Mouse (Mus musculus): ENCODE data around the gene Apol9b.
A peak's percentile ranks its signal among the peaks of the same experiment; 100 is the strongest.

Gene Apol9b

GRCm38 (mm10) chr15:77746326-77746725, 17.5 kb downstream of the Apol9b start:
- no peak for DNase-seq (ENCODE audit: low read depth)

- no peak for DNase-seq (ENCODE audit: low read depth)
Measured at GRCm38 (mm10) chr15:77748414-77748813, 19.6 kb downstream of the Apol9b start.

GRCm38 (mm10) chr15:77749717-77750116, 20.9 kb downstream of the Apol9b start:
- no peak for DNase-seq (ENCODE audit: low read depth)

- DNase-seq (ENCODE audit: low read depth), result peak; percentile 26
Measured at GRCm38 (mm10) chr15:77750461-77750860, 21.6 kb downstream of the Apol9b start.

- no peak for DNase-seq (ENCODE audit: low read depth)
Measured at GRCm38 (mm10) chr15:77752443-77752842, 23.6 kb downstream of the Apol9b start.

GRCm38 (mm10) chr15:77755132-77755531, 26.3 kb downstream of the Apol9b start:
- DNase-seq (ENCODE audit: low read depth), result no peak

GRCm38 (mm10) chr15:77756081-77756480, 27.2 kb downstream of the Apol9b start:
- no peak for DNase-seq (ENCODE audit: low read depth)

GRCm38 (mm10) chr15:77756848-77757247, 28.0 kb downstream of the Apol9b start, which contains the start of gene Apol8:
Gene Apol8, minus strand, starts transcription at chr15:77757003.
- DNase-seq (ENCODE audit: low read depth), result peak; percentile 53

GRCm38 (mm10) chr15:77757586-77758226, 28.9 kb downstream of the Apol9b start:
- DNase-seq (ENCODE audit: low read depth), result no peak

GRCm38 (mm10) chr15:77760037-77760436, 31.2 kb downstream of the Apol9b start:
- DNase-seq (ENCODE audit: low read depth), result no peak

- DNase-seq (ENCODE audit: low read depth), result no peak
Measured at GRCm38 (mm10) chr15:77761083-77761482, 32.2 kb downstream of the Apol9b start.

GRCm38 (mm10) chr15:77761561-77762380, 32.9 kb downstream of the Apol9b start:
- no peak for DNase-seq (ENCODE audit: low read depth)

- DNase-seq (ENCODE audit: low read depth), result no peak
Measured at GRCm38 (mm10) chr15:77763050-77763449, 34.2 kb downstream of the Apol9b start.

- no peak for DNase-seq (ENCODE audit: low read depth)
Measured at GRCm38 (mm10) chr15:77763702-77764101, 34.9 kb downstream of the Apol9b start.

GRCm38 (mm10) chr15:77764391-77765006, 35.7 kb downstream of the Apol9b start:
- DNase-seq (ENCODE audit: low read depth), result no peak

- DNase-seq (ENCODE audit: low read depth), result no peak
Measured at GRCm38 (mm10) chr15:77765484-77766093, 36.8 kb downstream of the Apol9b start.

- no peak for DNase-seq (ENCODE audit: low read depth)
Measured at GRCm38 (mm10) chr15:77766981-77767380, 38.1 kb downstream of the Apol9b start.

- DNase-seq (ENCODE audit: low read depth), result no peak
Measured at GRCm38 (mm10) chr15:77770341-77770740, 41.5 kb downstream of the Apol9b start.

- DNase-seq (ENCODE audit: low read depth), result no peak
Measured at GRCm38 (mm10) chr15:77770942-77771341, 42.1 kb downstream of the Apol9b start.

- DNase-seq (ENCODE audit: low read depth), result no peak
Measured at GRCm38 (mm10) chr15:77773099-77773915, 44.5 kb downstream of the Apol9b start.

- no peak for DNase-seq (ENCODE audit: low read depth)
Measured at GRCm38 (mm10) chr15:77774303-77774702, 45.5 kb downstream of the Apol9b start.

Measured in c-Kit-positive CD71-negative TER-119-negative erythroid progenitor cells, embryonic 14.5 days (primary cell).